In genomic region chr9:41011512-41012436, GRCm38 (mm10) we compare ENCODE assay signal across 12 mouse cellular contexts. TPM values are rescaled to one million over a fixed set of nuclear protein-coding genes. Genes with fewer than 3 reads are reported as not detected.
DNase-seq lines count a peak whose midpoint lies in the region; ATAC-seq and TF ChIP-seq lines count a peak whose summit lies in the region.
"Had no signal": no experiment of that assay in that cellular context is flagged by ENCODE, and none has a peak within 500 bp of the region (broad histone marks: within the 10 kb centered on the region; RNA-seq: fewer than 3 reads in every experiment).

No protein-coding gene starts in this region.

- ATAC-seq in hindbrain, embryonic 13.5 days (ENCODE audit: low FRiP score): peak; percentile 89
- ATAC-seq in midbrain, embryonic 14.5 days (ENCODE audit: low FRiP score, low TSS enrichment): peak; percentile 84

- 19% methylated on average over 13 of the region's 13 CpGs for WGBS in hindbrain, embryonic 13.5 days
- WGBS in midbrain, embryonic 14.5 days: 10% methylated on average over 13 of the region's 13 CpGs
- 93% methylated on average over 13 of the region's 13 CpGs for WGBS in thymus, adult 2 months

- peaks cover 35% of the 10 kb centered on the region for H3K4me1 ChIP-seq in hindbrain, embryonic 13.5 days (replicated peaks)
- H3K4me1 ChIP-seq in midbrain, embryonic 14.5 days (ENCODE audit: control insufficient read depth, insufficient read depth, low read length): peaks cover 29% of the 10 kb centered on the region
- H3K4me1 ChIP-seq in thymus, adult 2 months (replicated peaks; ENCODE audit: control insufficient read depth, insufficient read depth, low read length): no peaks in the 10 kb centered on the region
- H3K4me1 ChIP-seq: heart, embryonic 15.5 days; liver, embryonic 13.5 days had no signal

- no peak overlapping the region for H3K9ac ChIP-seq in hindbrain, embryonic 13.5 days
- no peak overlapping the region for H3K9ac ChIP-seq in midbrain, embryonic 14.5 days (replicated peaks; ENCODE audit: low read length)
- H3K9ac ChIP-seq: heart, embryonic 15.5 days; liver, embryonic 13.5 days had no signal

- H3K27ac ChIP-seq in hindbrain, embryonic 13.5 days: peak overlapping the region; percentile 88
- peak overlapping the region; percentile 86 for H3K27ac ChIP-seq in midbrain, embryonic 14.5 days (replicated peaks; ENCODE audit: low read depth, low read length)
- no peak overlapping the region for H3K27ac ChIP-seq in thymus, adult 2 months (ENCODE audit: control insufficient read depth, insufficient read depth, low read length)
- H3K27ac ChIP-seq: heart, embryonic 15.5 days; liver, embryonic 13.5 days had no signal

- H3K4me3 ChIP-seq in hindbrain, embryonic 13.5 days: no peak overlapping the region
- no peak overlapping the region for H3K4me3 ChIP-seq in midbrain, embryonic 14.5 days (replicated peaks; ENCODE audit: low read depth, low read length)
- H3K4me3 ChIP-seq in thymus, adult 2 months (ENCODE audit: control insufficient read depth, insufficient read depth, low read length): no peak overlapping the region
- H3K4me3 ChIP-seq: heart, embryonic 15.5 days; liver, embryonic 13.5 days had no signal

- H3K9me3 ChIP-seq in hindbrain, embryonic 13.5 days: no peaks in the 10 kb centered on the region
- no peaks in the 10 kb centered on the region for H3K9me3 ChIP-seq in midbrain, embryonic 14.5 days (ENCODE audit: control insufficient read depth, low read length)
- H3K9me3 ChIP-seq: heart, embryonic 15.5 days; liver, embryonic 13.5 days had no signal

- TF ChIP-seq CTCF in thymus, adult 2 months (IDR thresholded peaks at IDR 0.05; ENCODE audit: borderline replicate concordance, control insufficient read depth, extremely low read depth, insufficient read depth, low read length, poor library complexity): no peak

- no peak for TF ChIP-seq POLR2A in thymus, adult 2 months (IDR thresholded peaks at IDR 0.05; ENCODE audit: control insufficient read depth, extremely low read depth, insufficient read depth, low read length, poor library complexity)

- H3K36me3 ChIP-seq in hindbrain, embryonic 13.5 days: peaks cover 9% of the 10 kb centered on the region; the same call in 1 of the 2 replicates
- H3K36me3 ChIP-seq in midbrain, embryonic 14.5 days (ENCODE audit: control insufficient read depth, insufficient read depth, low read length): 0 out of 2 replicates have a peak, but pooled peaks cover 3% of the 10 kb centered on the region
- H3K36me3 ChIP-seq in thymus, adult 2 months (ENCODE audit: control insufficient read depth, insufficient read depth, low read length): no peaks in the 10 kb centered on the region
- H3K36me3 ChIP-seq: heart, embryonic 15.5 days; liver, embryonic 13.5 days had no signal

- H3K27me3 ChIP-seq in hindbrain, embryonic 13.5 days: no peaks in the 10 kb centered on the region
- no peaks in the 10 kb centered on the region for H3K27me3 ChIP-seq in midbrain, embryonic 14.5 days (ENCODE audit: control insufficient read depth, insufficient read depth, low read length)
- H3K27me3 ChIP-seq in thymus, adult 2 months (ENCODE audit: control insufficient read depth, insufficient read depth, low read length): no peaks in the 10 kb centered on the region
- H3K27me3 ChIP-seq: heart, embryonic 15.5 days; liver, embryonic 13.5 days had no signal

- peak; percentile 37 to 50 for DNase-seq in right cerebral cortex, adult 2 months (ENCODE audit: low spot score in 2 of 2)
- no peak for DNase-seq in right cerebral cortex, postnatal 25 days
- DNase-seq in midbrain, embryonic 14.5 days: peak; percentile 85
- no peak for DNase-seq in thymus, adult 2 months
- DNase-seq in thymus, adult 18-20 months: no peak
- DNase-seq in gastrocnemius, adult 8-10 months (ENCODE audit: low spot score in 2 of 2): no peak
- DNase-seq: liver, embryonic 13.5 days had no signal

- peak overlapping the region; percentile 8; the same call in 1 of the 2 replicates for H3K4me2 ChIP-seq in hindbrain, embryonic 13.5 days
- H3K4me2 ChIP-seq in midbrain, embryonic 14.5 days (ENCODE audit: low read length): peak overlapping the region; percentile 36
- H3K4me2 ChIP-seq: heart, embryonic 15.5 days; liver, embryonic 13.5 days had no signal

RNA-seq across cellular contexts. Expression of gene Crtam, which starts 7.3 kb away (rescaled TPM):
- 0.14 and 0.19 TPM in 2 replicates for polyA plus RNA-seq in hindbrain, embryonic 13.5 days (2015; fragmentation: Nextera tagmentation; extraction: Ambion mirVana)
- 0.18 and 0.26 TPM in 2 replicates for polyA plus RNA-seq in midbrain, embryonic 14.5 days (2014; fragmentation: Nextera tagmentation; extraction: Ambion mirVana)
- polyA plus RNA-seq in thymus, adult 2 months (2012; rRNA removed): 0.13 and 0.47 TPM in 2 replicates
- total RNA-seq in gastrocnemius, adult 8-10 months (2022): not detected
- total RNA-seq: left cerebral cortex, adult 18-20 months; megakaryocyte progenitor cell, adult 5-6 weeks had no signal
- polyA plus RNA-seq: heart, embryonic 15.5 days; stomach, embryonic 14.5 days had no signal

RNA-seq across cellular contexts. Expression of gene Jhy, which starts 47.9 kb away (rescaled TPM):
- 1.4 and 1.5 TPM in 2 replicates for polyA plus RNA-seq in hindbrain, embryonic 13.5 days (2015; fragmentation: Nextera tagmentation; extraction: Ambion mirVana)
- polyA plus RNA-seq in midbrain, embryonic 14.5 days (2014; fragmentation: Nextera tagmentation; extraction: Ambion mirVana): 1.1 and 1.2 TPM in 2 replicates
- not detected in 2 replicates for polyA plus RNA-seq in thymus, adult 2 months (2012; rRNA removed)
- not detected for total RNA-seq in gastrocnemius, adult 8-10 months (2022)
- total RNA-seq: megakaryocyte progenitor cell, adult 5-6 weeks had no signal
- polyA plus RNA-seq: heart, embryonic 15.5 days; liver, embryonic 13.5 days had no signal

Comparison
In these comparisons a context has a peak if more than half of its experiments do, and no peak if none do; other contexts are left out.
1. DNase-seq: peak in right cerebral cortex, adult 2 months (2 of 2) and midbrain, embryonic 14.5 days (single experiment); none in right cerebral cortex, postnatal 25 days (single experiment), thymus, adult 2 months (single experiment), thymus, adult 18-20 months (0 of 2) and gastrocnemius, adult 8-10 months (0 of 2).